Mouse (Mus musculus) lung, embryonic 14.5 days (tissue): ENCODE measurements at regions not wholly inside any gene's neighbourhood (a gene's known extent, or its start where the extent isn't known, plus 50 kb on each side); places are given as distances from the start of the nearest gene placed in this dataset.
"Not testable (repeated sequence)": the region's sequence is repeated elsewhere in the genome, so short reads cannot be mapped to it uniquely, and the experiment has no call there.

Source experiments
- ATAC-seq: fragments of 200-750 bp; cut with Nextera tagmentation; 2 replicates; pipeline ENCODE4 v1.8.0; 2017; ENCODE audit warnings: mild to moderate bottlenecking, moderate TSS enrichment, moderate library complexity; ENCODE audit not compliant: insufficient read depth
- DNase-seq: peaks from one replicate; pipeline ENCODE4 v3.0.0-alpha.2; 2015
- H3K27ac ChIP-seq: fragments of 300-500 bp; sonication (generic); 2 replicates; pipeline ENCODE4 v1.5.1; 2014; ENCODE audit warnings: low read depth, mild to moderate bottlenecking, moderate library complexity
- H3K27me3 ChIP-seq: fragments of 300-500 bp; sonication (generic); 2 replicates; pipeline ENCODE4 v1.6.1; 2014; ENCODE audit warnings: low read length, control low read depth; ENCODE audit not compliant: insufficient read depth
- H3K36me3 ChIP-seq: fragments of 300-500 bp; sonication (generic); 2 replicates; pipeline ENCODE4 v1.6.1; 2014; ENCODE audit warnings: control low read depth; ENCODE audit not compliant: insufficient read depth
- H3K4me1 ChIP-seq: fragments of 300-500 bp; sonication (generic); 2 replicates; pipeline ENCODE4 v1.6.1; 2014; ENCODE audit warnings: antibody characterized with exemption, control low read depth; ENCODE audit not compliant: insufficient read depth
- H3K4me2 ChIP-seq: fragments of 300-500 bp; sonication (generic); 2 replicates; pipeline ENCODE4 v1.6.1; 2014; ENCODE audit warnings: mild to moderate bottlenecking
- H3K4me3 ChIP-seq: fragments of 300-500 bp; sonication (generic); 2 replicates; pipeline ENCODE4 v1.5.1; 2014; ENCODE audit warnings: low read depth, low read length
- H3K9ac ChIP-seq: fragments of 300-500 bp; sonication (generic); 2 replicates; pipeline ENCODE4 v1.6.1; 2014
- H3K9me3 ChIP-seq: fragments of 300-500 bp; sonication (generic); 2 replicates; pipeline ENCODE4 v1.6.1; 2016; ENCODE audit warnings: low read depth, low read length, control low read depth
- CTCF ChIP-seq: IDR thresholded peaks from 2 replicates; pipeline ENCODE4 v1.5.1; 2016; ENCODE audit warnings: antibody characterized with exemption, low read depth
- WGBS: fragments of 180-500 bp; shearing (Covaris S2); extraction: QIAGEN DNeasy Blood & Tissue Kit; methylation state at CpG from one replicate; pipeline ENCODE4 v1.1.7; 2014; 5-methylcytosine and 5-hydroxymethylcytosine counted together

- ATAC-seq = no peak
Measured at GRCm38 (mm10) chr11:12543042-12543441, 78.3 kb upstream of the Cobl start.

GRCm38 (mm10) chr11:12540333-12540870 is 75.6 kb upstream of the Cobl start:
- H3K4me3 ChIP-seq = no peak overlapping the region
- H3K27ac ChIP-seq = no peak overlapping the region
- no peaks in the 10 kb centered on the region for H3K9me3 ChIP-seq
- TF ChIP-seq CTCF = peak; percentile 56
- peak; percentile 42 for DNase-seq
- H3K4me2 ChIP-seq = no peak overlapping the region
- 49% methylated on average over 5 of the region's 5 CpGs for WGBS
- H3K36me3 ChIP-seq = no peaks in the 10 kb centered on the region
- no peak overlapping the region for H3K9ac ChIP-seq
- H3K4me1 ChIP-seq = no peaks in the 10 kb centered on the region
- peak; percentile 44; the same call in 1 of the 2 replicates for ATAC-seq
- no peaks in the 10 kb centered on the region for H3K27me3 ChIP-seq

More at GRCm38 (mm10) chr11:12543042-12543441, 78.3 kb upstream of the Cobl start:
- no peak overlapping the region for H3K4me3 ChIP-seq
- H3K9me3 ChIP-seq = no peaks in the 10 kb centered on the region
- no peak overlapping the region for H3K9ac ChIP-seq
- H3K4me2 ChIP-seq = no peak overlapping the region
- no peaks in the 10 kb centered on the region for H3K36me3 ChIP-seq
- no peaks in the 10 kb centered on the region for H3K4me1 ChIP-seq
- no peak overlapping the region for H3K27ac ChIP-seq
- WGBS = 51% methylated on average over 1 of the region's 1 CpGs
- no peaks in the 10 kb centered on the region for H3K27me3 ChIP-seq
- TF ChIP-seq CTCF = peak; percentile 54
- DNase-seq = peak; percentile 58

- no peak for TF ChIP-seq CTCF
- Histone ChIP-seq H3K4me2 (no peak overlapping the region), H3K4me3 (no peak overlapping the region), H3K27me3 (no peaks in the 10 kb centered on the region), H3K4me1 (no peaks in the 10 kb centered on the region), H3K9ac (no peak overlapping the region), H3K9me3 (no peaks in the 10 kb centered on the region), H3K27ac (no peak overlapping the region), H3K36me3 (no peaks in the 10 kb centered on the region)
- DNase-seq (no peak), ATAC-seq (no peak)
- 24% methylated on average over 2 of the region's 2 CpGs for WGBS
Measured at GRCm38 (mm10) chr11:12535063-12535462, 70.3 kb upstream of the Cobl start.

- no peak overlapping the region for H3K4me2 ChIP-seq
- peak; percentile 88 for DNase-seq
- no peak overlapping the region for H3K9ac ChIP-seq
- no peaks in the 10 kb centered on the region for H3K27me3 ChIP-seq
- 14% methylated on average over 3 of the region's 3 CpGs for WGBS
- peak; percentile 85 for TF ChIP-seq CTCF
- no peak overlapping the region for H3K4me3 ChIP-seq
- H3K36me3 ChIP-seq = no peaks in the 10 kb centered on the region
- H3K27ac ChIP-seq = no peak overlapping the region
- ATAC-seq = peak; percentile 99
- H3K9me3 ChIP-seq = no peaks in the 10 kb centered on the region
- H3K4me1 ChIP-seq = no peaks in the 10 kb centered on the region
Measured at GRCm38 (mm10) chr11:12532288-12532687, 67.5 kb upstream of the Cobl start.

GRCm38 (mm10) chr11:12522063-12522462 is 57.3 kb upstream of the Cobl start:
- not testable (repeated sequence) for H3K4me3 ChIP-seq, ATAC-seq, H3K9me3 ChIP-seq, H3K9ac ChIP-seq, H3K4me2 ChIP-seq, H3K4me1 ChIP-seq, H3K27me3 ChIP-seq, H3K27ac ChIP-seq, DNase-seq, H3K36me3 ChIP-seq
- 57% methylated on average over 2 of the region's 2 CpGs for WGBS

- Histone ChIP-seq H3K36me3 (no peaks in the 10 kb centered on the region), H3K4me1 (no peaks in the 10 kb centered on the region), H3K9ac (no peak overlapping the region), H3K27me3 (no peaks in the 10 kb centered on the region), H3K4me3 (no peak overlapping the region), H3K4me2 (no peak overlapping the region), H3K27ac (no peak overlapping the region), H3K9me3 (no peaks in the 10 kb centered on the region)
- peak; percentile 32 for DNase-seq
- no peak for TF ChIP-seq CTCF
- WGBS = 43% methylated on average over 3 of the region's 3 CpGs
- ATAC-seq = no peak
Measured at GRCm38 (mm10) chr11:12521286-12521685, 56.5 kb upstream of the Cobl start.

- TF ChIP-seq CTCF = 0 out of 2 replicates have a peak, but pooled peaks have one; percentile 20
- H3K36me3 ChIP-seq = no peaks in the 10 kb centered on the region
- WGBS = 89% methylated on average over 2 of the region's 2 CpGs
- no peak overlapping the region for H3K9ac ChIP-seq
- ATAC-seq (no peak), DNase-seq (no peak)
- no peaks in the 10 kb centered on the region for H3K27me3 ChIP-seq
- H3K4me1 ChIP-seq = no peaks in the 10 kb centered on the region
- H3K9me3 ChIP-seq = no peaks in the 10 kb centered on the region
- no peak overlapping the region for H3K27ac ChIP-seq
- H3K4me2 ChIP-seq = no peak overlapping the region
- no peak overlapping the region for H3K4me3 ChIP-seq
Measured at GRCm38 (mm10) chr11:12516374-12516773, 51.6 kb upstream of the Cobl start.
